Comparison of ENCODE assay signal across 9 mouse cellular contexts in genomic region chr11:55419678-55420307, GRCm38 (mm10). TPM values are rescaled to one million over a fixed set of nuclear protein-coding genes. Genes with fewer than 3 reads are reported as not detected.
A peak's percentile ranks its signal among the peaks of the same experiment; 100 is the strongest.
DNase-seq lines count a peak whose midpoint lies in the region; ATAC-seq and TF ChIP-seq lines count a peak whose summit lies in the region.
"Had no signal": no experiment of that assay in that cellular context is flagged by ENCODE, and none has a peak within 500 bp of the region (broad histone marks: within the 10 kb centered on the region; RNA-seq: fewer than 3 reads in every experiment).

No protein-coding gene starts in this region.

- H3K36me3 ChIP-seq in spleen, adult 2 months (ENCODE audit: control insufficient read depth, insufficient read depth, low read length), result no peaks in the 10 kb centered on the region
- 0 out of 2 replicates have a peak, but pooled peaks cover 6% of the 10 kb centered on the region for H3K36me3 ChIP-seq in forebrain, embryonic 10.5 days (replicated peaks)
- no peaks in the 10 kb centered on the region for H3K36me3 ChIP-seq in heart, postnatal 0 days (replicated peaks; ENCODE audit: control insufficient read depth, insufficient read depth, low read length)

- TF ChIP-seq POLR2A in spleen, adult 2 months (IDR thresholded peaks at IDR 0.05; ENCODE audit: low read depth, low read length), result peak; percentile 36

- TF ChIP-seq CTCF in spleen, adult 2 months (IDR thresholded peaks at IDR 0.05; ENCODE audit: extremely low read depth, insufficient read depth, insufficient read length, insufficient replicate concordance), result no peak
- peak; percentile 6; the same call in 1 of the 2 replicates for TF ChIP-seq CTCF in heart, postnatal 0 days (IDR thresholded peaks at IDR 0.05; ENCODE audit: low read depth)

- ATAC-seq in heart, postnatal 0 days (ENCODE audit: insufficient read depth, low read depth), result peak; percentile 80

- H3K9ac ChIP-seq in heart, postnatal 0 days (replicated peaks; ENCODE audit: low read depth, low read length), result peak overlapping the region; percentile 84

- H3K9me3 ChIP-seq in forebrain, embryonic 10.5 days, result no peaks in the 10 kb centered on the region
- no peaks in the 10 kb centered on the region for H3K9me3 ChIP-seq in heart, postnatal 0 days (replicated peaks; ENCODE audit: control insufficient read depth, low read length)

- TF ChIP-seq EP300 in heart, postnatal 0 days (IDR thresholded peaks at IDR 0.05; ENCODE audit: low read depth), result no peak

- H3K4me3 ChIP-seq in spleen, adult 2 months (ENCODE audit: extremely low read depth, insufficient read depth, insufficient read length), result peak overlapping the region; percentile 47; the same call in 1 of the 2 replicates
- H3K4me3 ChIP-seq in forebrain, embryonic 10.5 days, result peak overlapping the region; percentile 60
- peak overlapping the region; percentile 61 for H3K4me3 ChIP-seq in heart, postnatal 0 days (ENCODE audit: low read depth, low read length)

- H3K27ac ChIP-seq in spleen, adult 2 months (ENCODE audit: insufficient read depth, low read length), result peak overlapping the region; percentile 70
- peak overlapping the region; percentile 93 for H3K27ac ChIP-seq in forebrain, embryonic 10.5 days
- peak overlapping the region; percentile 92 for H3K27ac ChIP-seq in heart, postnatal 0 days (ENCODE audit: low read depth)
- H3K27ac ChIP-seq: macrophage had no signal

- 55% methylated on average over 9 of the region's 9 CpGs for WGBS in spleen, adult 2 months
- 3% methylated on average over 9 of the region's 9 CpGs for WGBS in forebrain, embryonic 10.5 days
- WGBS in heart, postnatal 0 days, result 5% methylated on average over 9 of the region's 9 CpGs

- H3K27me3 ChIP-seq in spleen, adult 2 months (ENCODE audit: control insufficient read depth, insufficient read depth, low read length), result no peaks in the 10 kb centered on the region
- peaks cover 3% of the 10 kb centered on the region; the same call in 1 of the 2 replicates for H3K27me3 ChIP-seq in forebrain, embryonic 10.5 days (ENCODE audit: poor library complexity, severe bottlenecking)
- H3K27me3 ChIP-seq in heart, postnatal 0 days (ENCODE audit: control insufficient read depth, insufficient read depth, low read length), result no peaks in the 10 kb centered on the region

- peak overlapping the region; percentile 79 for H3K4me2 ChIP-seq in heart, postnatal 0 days (ENCODE audit: low read depth, low read length)

- no peak for DNase-seq in spleen, adult 2 months (ENCODE audit: low read depth in 1 of 2, low spot score in 2 of 2)
- no peak for DNase-seq in spleen, adult 12 weeks (ENCODE audit: low spot score)
- peak; percentile 74 for DNase-seq in forebrain, embryonic 10.5 days (ENCODE audit: extremely low spot score, low spot score)
- DNase-seq in heart, postnatal 0 days (ENCODE audit: low spot score), result peak; percentile 89
- peak; percentile 76 to 81 for DNase-seq in kidney, postnatal 25 days
- peak; percentile 80 for DNase-seq in lung, postnatal 25 days (ENCODE audit: low spot score)
- peak; percentile 83 for DNase-seq in skeletal muscle tissue, adult 2 months (ENCODE audit: low read depth, low spot score)
- no peak for DNase-seq in frontal cortex, adult 2 months (ENCODE audit: extremely low spot score in 1 of 2, low spot score in 1 of 2)

- no peaks in the 10 kb centered on the region; the same call in 1 of the 2 replicates for H3K4me1 ChIP-seq in spleen, adult 2 months (ENCODE audit: control insufficient read depth, insufficient read depth, insufficient read length)
- peaks cover 68% of the 10 kb centered on the region for H3K4me1 ChIP-seq in forebrain, embryonic 10.5 days
- H3K4me1 ChIP-seq in heart, postnatal 0 days (ENCODE audit: control insufficient read depth, insufficient read depth), result peaks cover 39% of the 10 kb centered on the region

RNA-seq across cellular contexts. Expression of gene Sparc, which starts 3.2 kb away (rescaled TPM):
- polyA plus RNA-seq in spleen, adult 2 months (2012; rRNA removed), result 427 and 627 TPM in 2 replicates
- 311 and 318 TPM in 2 replicates for polyA plus RNA-seq in forebrain, embryonic 10.5 days (2016; fragmentation: Nextera tagmentation; extraction: Ambion mirVana)
- 829 and 887 TPM in 2 replicates for total RNA-seq in heart, postnatal 0 days (2014; rRNA removed; ENCODE audit: low replicate concordance)
- 1,674 and 1,711 TPM in 2 replicates for polyA plus RNA-seq in heart, postnatal 0 days (2015; fragmentation: Nextera tagmentation; extraction: Ambion mirVana)
- 433 and 435 TPM in 2 replicates for polyA plus RNA-seq in frontal cortex, adult 2 months (2012; rRNA removed)

RNA-seq across cellular contexts. Expression of gene Atox1, which starts 41.2 kb away (rescaled TPM):
- polyA plus RNA-seq in spleen, adult 2 months (2012; rRNA removed), result 237 and 367 TPM in 2 replicates
- polyA plus RNA-seq in forebrain, embryonic 10.5 days (2016; fragmentation: Nextera tagmentation; extraction: Ambion mirVana), result 215 and 218 TPM in 2 replicates
- total RNA-seq in heart, postnatal 0 days (2014; rRNA removed; ENCODE audit: low replicate concordance), result 262 and 340 TPM in 2 replicates
- polyA plus RNA-seq in heart, postnatal 0 days (2015; fragmentation: Nextera tagmentation; extraction: Ambion mirVana), result 346 and 351 TPM in 2 replicates
- polyA plus RNA-seq in frontal cortex, adult 2 months (2012; rRNA removed), result 205 and 218 TPM in 2 replicates

RNA-seq across cellular contexts. Expression of gene G3bp1, which starts 49.7 kb away (rescaled TPM):
- 25.1 and 25.3 TPM in 2 replicates for polyA plus RNA-seq in spleen, adult 2 months (2012; rRNA removed)
- polyA plus RNA-seq in forebrain, embryonic 10.5 days (2016; fragmentation: Nextera tagmentation; extraction: Ambion mirVana), result 292 TPM in 2 replicates
- total RNA-seq in heart, postnatal 0 days (2014; rRNA removed; ENCODE audit: low replicate concordance), result 48.5 and 70.6 TPM in 2 replicates
- 58.0 and 59.4 TPM in 2 replicates for polyA plus RNA-seq in heart, postnatal 0 days (2015; fragmentation: Nextera tagmentation; extraction: Ambion mirVana)
- polyA plus RNA-seq in frontal cortex, adult 2 months (2012; rRNA removed), result 26.7 and 28.1 TPM in 2 replicates

Comparison
In these comparisons a context has a peak if more than half of its experiments do, and no peak if none do; other contexts are left out.
1. DNase-seq: peak in forebrain, embryonic 10.5 days (single experiment), heart, postnatal 0 days (single experiment), kidney, postnatal 25 days (2 of 2), lung, postnatal 25 days (single experiment) and skeletal muscle tissue, adult 2 months (single experiment); none in spleen, adult 2 months (0 of 2), spleen, adult 12 weeks (single experiment) and frontal cortex, adult 2 months (0 of 2).
2. Peak in every context shown above with its lines, with median percentiles within 50 percentile points of each other: H3K27ac ChIP-seq and H3K4me3 ChIP-seq.